Mouse (Mus musculus): ENCODE results near the gene Macc1. TPM values are rescaled to one million over a fixed set of nuclear protein-coding genes. Genes with fewer than 3 reads are reported as not detected.
A peak's percentile ranks its signal among the peaks of the same experiment; 100 is the strongest.

Macc1 gene
- polyA plus RNA-seq, 2 experiments: 0.01 TPM; not detected in 1

- DNase-seq (ENCODE audit: low read depth in 3 of 3, low spot score in 3 of 3) (no peak), ATAC-seq (ENCODE audit: insufficient read depth) (no peak)
- Histone ChIP-seq H3K36me3 (replicated peaks; ENCODE audit: control insufficient read depth, insufficient read depth, low read depth) (no peaks in the 10 kb centered on the region), H3K27ac (no peak overlapping the region), H3K9ac (replicated peaks) (no peak overlapping the region), H3K9me3 (ENCODE audit: control insufficient read depth, low read length) (no peaks in the 10 kb centered on the region), H3K4me3 (ENCODE audit: insufficient read depth in 1 of 2, low read depth in 2 of 2, low read length in 2 of 2) (no peak overlapping the region), H3K4me2 (ENCODE audit: low read depth) (no peak overlapping the region), H3K4me1 (replicated peaks; ENCODE audit: control insufficient read depth in 2 of 2, insufficient read depth in 2 of 2, low read length in 1 of 2) (no peaks in the 10 kb centered on the region; a peak in 2 of 4 replicates), H3K27me3 (ENCODE audit: control insufficient read depth, insufficient read depth, low read length) (no peaks in the 10 kb centered on the region)
- 90% methylated on average over 2 of the region's 2 CpGs for WGBS (ENCODE audit: insufficient replicate concordance)
- TF ChIP-seq CTCF (IDR thresholded peaks at IDR 0.05; ENCODE audit: low read depth) (no peak), EP300 (IDR thresholded peaks at IDR 0.05; ENCODE audit: low read depth) (no peak)
These were observed 112.3 kb downstream of the Macc1 start for GRCm38 (mm10) chr12:119426182-119426886.

- H3K27me3 ChIP-seq (ENCODE audit: control insufficient read depth, insufficient read depth, low read length): no peaks in the 10 kb centered on the region
- peak; percentile 41; the same call in 1 of the 2 replicates for ATAC-seq (ENCODE audit: insufficient read depth)
- no peak overlapping the region for H3K4me2 ChIP-seq (ENCODE audit: low read depth)
- no peak overlapping the region for H3K9ac ChIP-seq (replicated peaks)
- H3K36me3 ChIP-seq (replicated peaks; ENCODE audit: control insufficient read depth, insufficient read depth, low read depth): no peaks in the 10 kb centered on the region
- no peaks in the 10 kb centered on the region; a peak in 2 of 4 replicates for H3K4me1 ChIP-seq (replicated peaks; ENCODE audit: control insufficient read depth in 2 of 2, insufficient read depth in 2 of 2, low read length in 1 of 2)
- no peaks in the 10 kb centered on the region for H3K9me3 ChIP-seq (ENCODE audit: control insufficient read depth, low read length)
- 59% methylated on average over 1 of the region's 1 CpGs for WGBS (ENCODE audit: insufficient replicate concordance)
- H3K27ac ChIP-seq: no peak overlapping the region
- TF ChIP-seq EP300 (IDR thresholded peaks at IDR 0.05; ENCODE audit: low read depth): no peak
- TF ChIP-seq CTCF (IDR thresholded peaks at IDR 0.05; ENCODE audit: low read depth): peak; percentile 47
- no peak overlapping the region for H3K4me3 ChIP-seq (ENCODE audit: insufficient read depth in 1 of 2, low read depth in 2 of 2, low read length in 2 of 2)
- DNase-seq (ENCODE audit: low read depth in 3 of 3, low spot score in 3 of 3): peak in 2 of 3 experiments; percentile 11 to 23
These were observed 112.8 kb downstream of the Macc1 start for GRCm38 (mm10) chr12:119426887-119427204.

GRCm38 (mm10) chr12:119440720-119441119, 126.7 kb downstream of the Macc1 start:
- Histone ChIP-seq H3K9me3 (ENCODE audit: control insufficient read depth, low read length) (no peaks in the 10 kb centered on the region), H3K27ac (no peak overlapping the region), H3K4me1 (replicated peaks; ENCODE audit: control insufficient read depth in 2 of 2, insufficient read depth in 2 of 2, low read length in 1 of 2) (no peaks in the 10 kb centered on the region), H3K9ac (replicated peaks) (no peak overlapping the region), H3K4me3 (ENCODE audit: insufficient read depth in 1 of 2, low read depth in 2 of 2, low read length in 2 of 2) (no peak overlapping the region), H3K4me2 (ENCODE audit: low read depth) (no peak overlapping the region), H3K36me3 (replicated peaks; ENCODE audit: control insufficient read depth, insufficient read depth, low read depth) (no peaks in the 10 kb centered on the region), H3K27me3 (ENCODE audit: control insufficient read depth, insufficient read depth, low read length) (no peaks in the 10 kb centered on the region)
- ATAC-seq (ENCODE audit: insufficient read depth) (no peak), DNase-seq (ENCODE audit: low read depth in 3 of 3, low spot score in 3 of 3) (no peak)
- TF ChIP-seq EP300 (IDR thresholded peaks at IDR 0.05; ENCODE audit: low read depth) (no peak), CTCF (IDR thresholded peaks at IDR 0.05; ENCODE audit: low read depth) (no peak)
- WGBS (ENCODE audit: insufficient replicate concordance): 37% methylated on average over 2 of the region's 2 CpGs

GRCm38 (mm10) chr12:119450116-119450515, 136.0 kb downstream of the Macc1 start:
- DNase-seq (ENCODE audit: low read depth in 3 of 3, low spot score in 3 of 3) (no peak), ATAC-seq (ENCODE audit: insufficient read depth) (no peak)
- Histone ChIP-seq H3K9me3 (ENCODE audit: control insufficient read depth, low read length) (no peaks in the 10 kb centered on the region), H3K36me3 (replicated peaks; ENCODE audit: control insufficient read depth, insufficient read depth, low read depth) (no peaks in the 10 kb centered on the region), H3K27me3 (ENCODE audit: control insufficient read depth, insufficient read depth, low read length) (no peaks in the 10 kb centered on the region), H3K4me3 (ENCODE audit: insufficient read depth in 1 of 2, low read depth in 2 of 2, low read length in 2 of 2) (no peak overlapping the region), H3K4me1 (replicated peaks; ENCODE audit: control insufficient read depth in 2 of 2, insufficient read depth in 2 of 2, low read length in 1 of 2) (no peaks in the 10 kb centered on the region), H3K27ac (no peak overlapping the region), H3K9ac (replicated peaks) (no peak overlapping the region), H3K4me2 (ENCODE audit: low read depth) (no peak overlapping the region)
- 58% methylated on average over 2 of the region's 2 CpGs for WGBS (ENCODE audit: insufficient replicate concordance)
- TF ChIP-seq CTCF (IDR thresholded peaks at IDR 0.05; ENCODE audit: low read depth) (no peak), EP300 (IDR thresholded peaks at IDR 0.05; ENCODE audit: low read depth) (no peak)

GRCm38 (mm10) chr12:119451232-119451631, 137.2 kb downstream of the Macc1 start:
- Histone ChIP-seq H3K4me2 (ENCODE audit: low read depth) (no peak overlapping the region), H3K27me3 (ENCODE audit: control insufficient read depth, insufficient read depth, low read length) (no peaks in the 10 kb centered on the region), H3K9ac (replicated peaks) (no peak overlapping the region), H3K36me3 (replicated peaks; ENCODE audit: control insufficient read depth, insufficient read depth, low read depth) (no peaks in the 10 kb centered on the region), H3K9me3 (ENCODE audit: control insufficient read depth, low read length) (no peaks in the 10 kb centered on the region), H3K4me3 (ENCODE audit: insufficient read depth in 1 of 2, low read depth in 2 of 2, low read length in 2 of 2) (no peak overlapping the region), H3K4me1 (replicated peaks; ENCODE audit: control insufficient read depth in 2 of 2, insufficient read depth in 2 of 2, low read length in 1 of 2) (no peaks in the 10 kb centered on the region), H3K27ac (no peak overlapping the region)
- ATAC-seq (ENCODE audit: insufficient read depth): no peak
- 50% methylated on average over 3 of the region's 3 CpGs for WGBS (ENCODE audit: insufficient replicate concordance)
- DNase-seq (ENCODE audit: low read depth in 3 of 3, low spot score in 3 of 3): no peak
- TF ChIP-seq CTCF (IDR thresholded peaks at IDR 0.05; ENCODE audit: low read depth): no peak
- TF ChIP-seq EP300 (IDR thresholded peaks at IDR 0.05; ENCODE audit: low read depth): no peak
